Mouse (Mus musculus): ENCODE data around the gene Parg.
"Not testable (repeated sequence)": the region's sequence is repeated elsewhere in the genome, so short reads cannot be mapped to it uniquely, and the experiment has no call there.

The Parg gene

GRCm38 (mm10) chr14:32201791-32202451, at the start of gene Parg, which contains the start of gene Timm23:
Gene Parg (plus strand): TSS chr14:32201949.
Gene Timm23 (minus strand): TSS chr14:32201898.
- peak; percentile 90 for DNase-seq (ENCODE audit: low read depth, low spot score)

- DNase-seq (ENCODE audit: low read depth, low spot score), result no peak
These were observed 49.3 kb upstream of the Parg start for GRCm38 (mm10) chr14:32152243-32152965.

- no peak for DNase-seq (ENCODE audit: low read depth, low spot score)
These were observed 48.6 kb upstream of the Parg start for GRCm38 (mm10) chr14:32153156-32153555.

GRCm38 (mm10) chr14:32154758-32155157, 47.0 kb upstream of the Parg start:
- DNase-seq (ENCODE audit: low read depth, low spot score), result no peak

- DNase-seq (ENCODE audit: low read depth, low spot score), result peak; percentile 87
These were observed 42.5 kb upstream of the Parg start for GRCm38 (mm10) chr14:32159150-32159670.

GRCm38 (mm10) chr14:32159690-32160246, 42.0 kb upstream of the Parg start, which contains the start of gene Ncoa4:
Gene Ncoa4 (plus strand): TSS chr14:32159865.
- DNase-seq (ENCODE audit: low read depth, low spot score), result peak; percentile 99

GRCm38 (mm10) chr14:32160563-32160962, 41.2 kb upstream of the Parg start:
- no peak for DNase-seq (ENCODE audit: low read depth, low spot score)

GRCm38 (mm10) chr14:32161090-32161885, 40.5 kb upstream of the Parg start:
- DNase-seq (ENCODE audit: low read depth, low spot score), result no peak

GRCm38 (mm10) chr14:32162231-32162630, 39.5 kb upstream of the Parg start:
- DNase-seq (ENCODE audit: low read depth, low spot score), result no peak

- DNase-seq (ENCODE audit: low read depth, low spot score), result no peak
These were observed 38.4 kb upstream of the Parg start for GRCm38 (mm10) chr14:32163203-32163888.

GRCm38 (mm10) chr14:32164173-32165051, 37.3 kb upstream of the Parg start:
- DNase-seq (ENCODE audit: low read depth, low spot score), result no peak

GRCm38 (mm10) chr14:32165278-32166061, 36.3 kb upstream of the Parg start:
- peak; percentile 94 for DNase-seq (ENCODE audit: low read depth, low spot score)

GRCm38 (mm10) chr14:32166062-32166441, 35.7 kb upstream of the Parg start:
- DNase-seq (ENCODE audit: low read depth, low spot score), result no peak

- no peak for DNase-seq (ENCODE audit: low read depth, low spot score)
These were observed 34.9 kb upstream of the Parg start for GRCm38 (mm10) chr14:32166840-32167239.

- DNase-seq (ENCODE audit: low read depth, low spot score), result no peak
These were observed 34.4 kb upstream of the Parg start for GRCm38 (mm10) chr14:32167326-32167725.

GRCm38 (mm10) chr14:32168653-32169231, 33.0 kb upstream of the Parg start:
- DNase-seq (ENCODE audit: low read depth, low spot score), result no peak

GRCm38 (mm10) chr14:32170137-32170536, 31.6 kb upstream of the Parg start:
- DNase-seq (ENCODE audit: low read depth, low spot score), result no peak

- DNase-seq (ENCODE audit: low read depth, low spot score), result no peak
These were observed 26.4 kb upstream of the Parg start for GRCm38 (mm10) chr14:32175310-32175709.

GRCm38 (mm10) chr14:32176590-32176989, 25.2 kb upstream of the Parg start:
- DNase-seq (ENCODE audit: low read depth, low spot score), result not testable (repeated sequence)
